Mouse (Mus musculus): ENCODE measurements around the gene Josd1. TPM values are rescaled to one million over a fixed set of nuclear protein-coding genes. Genes with fewer than 3 reads are reported as not detected.

The Josd1 gene
- polyA plus RNA-seq, 1 experiment from 2014 or later, result 13.9 TPM

GRCm38 (mm10) chr15:79670972-79671299 lies 16.8 kb downstream of the Josd1 start:
- H3K4me2 ChIP-seq (replicated peaks; ENCODE audit: low read depth, low read length), result peak overlapping the region; percentile 81
- H3K9ac ChIP-seq (replicated peaks; ENCODE audit: low read depth), result peak overlapping the region; percentile 82
- peak overlapping the region; percentile 83 for H3K4me3 ChIP-seq (ENCODE audit: low read depth, low read length)
- H3K36me3 ChIP-seq (ENCODE audit: insufficient read depth, low read length), result peaks cover 21% of the 10 kb centered on the region; the same call in 1 of the 2 replicates
- DNase-seq (ENCODE audit: low spot score), result no peak
- peak; percentile 25 for ATAC-seq
- H3K27me3 ChIP-seq (replicated peaks; ENCODE audit: insufficient read depth, low read length), result no peaks in the 10 kb centered on the region
- TF ChIP-seq EP300 (IDR thresholded peaks at IDR 0.05), result no peak
- no peak for TF ChIP-seq CTCF (IDR thresholded peaks at IDR 0.05)
- H3K27ac ChIP-seq (ENCODE audit: low read length), result no peak overlapping the region
- H3K9me3 ChIP-seq (ENCODE audit: low read length), result no peaks in the 10 kb centered on the region
- H3K4me1 ChIP-seq (ENCODE audit: insufficient read depth, low read depth, low read length), result no peaks in the 10 kb centered on the region
- WGBS, result under 1% methylated on average over 29 of the region's 37 CpGs

DNA sequence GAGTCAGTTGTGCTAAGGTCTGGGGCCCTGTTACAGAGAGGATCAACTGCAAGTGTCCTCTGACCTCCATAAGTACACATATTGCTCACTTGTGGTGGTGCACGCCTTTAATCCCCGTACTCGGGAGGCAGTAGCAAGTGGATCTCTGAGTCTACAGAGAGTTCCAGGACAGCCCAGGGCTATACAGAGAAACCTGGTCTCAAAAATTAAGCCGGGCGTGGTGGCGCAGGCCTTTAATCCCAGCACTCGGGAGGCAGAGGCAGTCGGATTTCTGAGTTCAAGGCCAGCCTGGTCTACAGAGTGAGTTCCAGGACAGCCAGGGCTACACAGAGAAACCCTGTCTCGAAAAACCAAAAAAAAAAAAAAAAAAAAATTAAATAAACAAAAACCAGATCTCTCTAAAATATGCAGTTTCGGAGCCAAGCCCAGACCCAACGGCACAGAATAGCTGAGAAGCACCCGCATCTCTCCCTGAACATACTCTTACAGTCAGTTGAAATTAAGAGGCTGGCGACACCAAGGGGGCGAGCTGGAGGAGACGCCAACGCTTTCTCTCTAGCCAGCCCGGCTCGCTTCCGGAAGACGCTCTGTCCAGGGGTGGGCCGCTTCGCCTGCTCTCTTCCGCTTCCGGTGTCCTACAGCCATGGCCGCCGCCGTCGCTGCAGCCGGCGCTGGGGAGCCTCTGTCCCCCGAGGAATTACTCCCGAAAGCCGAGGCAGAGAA lies 17.3 kb downstream of the Josd1 start, which contains the start of gene Tomm22:
Gene Tomm22 (plus strand): TSS at position 613 of the 723 bp plus-strand sequence.
- H3K27me3 ChIP-seq (replicated peaks; ENCODE audit: insufficient read depth, low read length), result no peaks in the 10 kb centered on the region
- WGBS, result 20% methylated on average over 32 of the region's 33 CpGs
- TF ChIP-seq CTCF (IDR thresholded peaks at IDR 0.05) (peak; percentile 71), EP300 (IDR thresholded peaks at IDR 0.05) (peak; percentile 50; the same call in 1 of the 2 replicates)
- 0 out of 2 replicates have a peak within 1 kb of the TSS, but pooled peaks have one; percentile 14 for H3K27ac ChIP-seq (ENCODE audit: low read length)
- H3K9me3 ChIP-seq (ENCODE audit: low read length), result no peaks in the 10 kb centered on the region
- peak; percentile 98 for DNase-seq (ENCODE audit: low spot score)
- peak; percentile 97 for ATAC-seq
- H3K4me1 ChIP-seq (ENCODE audit: insufficient read depth, low read depth, low read length), result no peaks in the 10 kb centered on the region
- peak within 1 kb of the TSS; percentile 83 for H3K4me3 ChIP-seq (ENCODE audit: low read depth, low read length)
- peaks cover 19% of the 10 kb centered on the region for H3K36me3 ChIP-seq (ENCODE audit: insufficient read depth, low read length)
- H3K9ac ChIP-seq (replicated peaks; ENCODE audit: low read depth), result peak within 1 kb of the TSS; percentile 82
- peak within 1 kb of the TSS; percentile 81 for H3K4me2 ChIP-seq (replicated peaks; ENCODE audit: low read depth, low read length)

DNA sequence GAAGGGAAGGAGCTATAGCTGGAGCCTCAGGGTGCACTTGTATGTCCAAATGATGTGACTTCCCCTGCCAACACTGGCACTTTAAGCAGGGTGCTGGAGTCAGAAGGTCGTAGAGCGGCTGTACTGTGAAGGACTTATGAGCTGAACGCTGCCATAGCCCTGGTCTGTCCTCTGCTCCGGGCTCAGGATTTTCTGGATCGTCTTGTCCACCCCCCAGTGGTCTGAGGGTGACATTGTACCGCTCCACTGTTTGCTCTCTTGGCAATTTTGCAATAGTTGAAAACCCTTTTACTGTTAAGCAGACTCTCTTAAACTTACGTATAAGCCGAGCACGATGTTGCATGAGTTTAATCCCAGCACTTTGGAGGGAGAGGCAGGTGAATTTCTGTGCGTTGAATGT lies 18.5 kb downstream of the Josd1 start:
- ATAC-seq (peak; percentile 60), DNase-seq (ENCODE audit: low spot score) (peak; percentile 86)
- Histone ChIP-seq H3K9me3 (ENCODE audit: low read length) (no peaks in the 10 kb centered on the region), H3K9ac (replicated peaks; ENCODE audit: low read depth) (no peak overlapping the region), H3K27me3 (replicated peaks; ENCODE audit: insufficient read depth, low read length) (no peaks in the 10 kb centered on the region), H3K27ac (ENCODE audit: low read length) (no peak overlapping the region; the same call in 1 of the 2 replicates), H3K4me1 (ENCODE audit: insufficient read depth, low read depth, low read length) (no peaks in the 10 kb centered on the region), H3K4me3 (ENCODE audit: low read depth, low read length) (no peak overlapping the region), H3K36me3 (ENCODE audit: insufficient read depth, low read length) (peaks cover 7% of the 10 kb centered on the region; the same call in 1 of the 2 replicates), H3K4me2 (replicated peaks; ENCODE audit: low read depth, low read length) (no peak overlapping the region)
- WGBS, result 46% methylated on average over 10 of the region's 10 CpGs
- TF ChIP-seq EP300 (IDR thresholded peaks at IDR 0.05), result no peak
- peak; percentile 60 for TF ChIP-seq CTCF (IDR thresholded peaks at IDR 0.05)

- ATAC-seq (no peak), DNase-seq (ENCODE audit: low spot score) (no peak)
- Histone ChIP-seq H3K27ac (ENCODE audit: low read length) (no peak overlapping the region), H3K4me2 (replicated peaks; ENCODE audit: low read depth, low read length) (no peak overlapping the region), H3K9ac (replicated peaks; ENCODE audit: low read depth) (no peak overlapping the region), H3K27me3 (replicated peaks; ENCODE audit: insufficient read depth, low read length) (no peaks in the 10 kb centered on the region), H3K4me3 (ENCODE audit: low read depth, low read length) (no peak overlapping the region), H3K4me1 (ENCODE audit: insufficient read depth, low read depth, low read length) (no peaks in the 10 kb centered on the region), H3K36me3 (ENCODE audit: insufficient read depth, low read length) (no peaks in the 10 kb centered on the region; the same call in 1 of the 2 replicates), H3K9me3 (ENCODE audit: low read length) (no peaks in the 10 kb centered on the region)
- WGBS, result 89% methylated on average over 8 of the region's 8 CpGs
- TF ChIP-seq EP300 (IDR thresholded peaks at IDR 0.05) (no peak), CTCF (IDR thresholded peaks at IDR 0.05) (no peak)
Observed at GRCm38 (mm10) chr15:79664666-79665065, 23.1 kb downstream of the Josd1 start.

DNA sequence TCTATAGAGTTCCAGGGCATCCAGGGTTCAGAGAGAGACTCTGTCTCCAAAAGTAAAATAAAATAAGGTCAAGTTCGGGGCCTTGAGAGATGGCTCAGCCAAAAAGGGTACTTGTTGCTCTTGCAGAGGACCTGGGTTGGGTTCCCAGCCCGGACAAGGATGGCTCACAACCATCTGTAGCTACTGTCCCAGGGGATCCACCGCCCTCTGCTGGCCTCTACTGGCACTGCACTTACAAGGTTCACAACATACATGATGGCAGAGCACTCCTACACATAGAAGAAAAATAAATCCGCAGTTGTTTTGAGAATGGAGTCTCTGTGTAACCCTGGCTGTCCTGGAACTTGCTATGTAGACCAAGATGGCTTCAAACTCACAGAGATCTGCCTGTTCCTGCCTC lies 25.9 kb downstream of the Josd1 start:
- TF ChIP-seq EP300 (IDR thresholded peaks at IDR 0.05), result no peak
- peak; percentile 63 for TF ChIP-seq CTCF (IDR thresholded peaks at IDR 0.05)
- no peaks in the 10 kb centered on the region for H3K9me3 ChIP-seq (ENCODE audit: low read length)
- H3K4me2 ChIP-seq (replicated peaks; ENCODE audit: low read depth, low read length), result no peak overlapping the region
- peaks cover 4% of the 10 kb centered on the region; the same call in 1 of the 2 replicates for H3K4me1 ChIP-seq (ENCODE audit: insufficient read depth, low read depth, low read length)
- no peak overlapping the region for H3K27ac ChIP-seq (ENCODE audit: low read length)
- DNase-seq (ENCODE audit: low spot score) (no peak), ATAC-seq (no peak)
- no peak overlapping the region for H3K9ac ChIP-seq (replicated peaks; ENCODE audit: low read depth)
- 75% methylated on average over 4 of the region's 4 CpGs for WGBS
- H3K27me3 ChIP-seq (replicated peaks; ENCODE audit: insufficient read depth, low read length), result no peaks in the 10 kb centered on the region
- no peak overlapping the region for H3K4me3 ChIP-seq (ENCODE audit: low read depth, low read length)
- H3K36me3 ChIP-seq (ENCODE audit: insufficient read depth, low read length), result no peaks in the 10 kb centered on the region; the same call in 1 of the 2 replicates

GRCm38 (mm10) chr15:79658531-79659375 lies 29.0 kb downstream of the Josd1 start, which contains the start of the genes Fam227a and Cby1:
Gene Fam227a (minus strand): TSS chr15:79658956.
Gene Cby1 (plus strand): TSS chr15:79659199.
- Histone ChIP-seq H3K4me2 (replicated peaks; ENCODE audit: low read depth, low read length) (peak within 1 kb of the TSS; percentile 88), H3K4me1 (ENCODE audit: insufficient read depth, low read depth, low read length) (peaks cover 4% of the 10 kb centered on the region; the same call in 1 of the 2 replicates), H3K9ac (replicated peaks; ENCODE audit: low read depth) (peak within 1 kb of the TSS; percentile 84), H3K27ac (ENCODE audit: low read length) (peak within 1 kb of the TSS; percentile 97), H3K36me3 (ENCODE audit: insufficient read depth, low read length) (no peaks in the 10 kb centered on the region), H3K4me3 (ENCODE audit: low read depth, low read length) (peak within 1 kb of the TSS; percentile 65), H3K9me3 (ENCODE audit: low read length) (no peaks in the 10 kb centered on the region), H3K27me3 (replicated peaks; ENCODE audit: insufficient read depth, low read length) (no peaks in the 10 kb centered on the region)
- ATAC-seq, result peak; percentile 91
- TF ChIP-seq EP300 (IDR thresholded peaks at IDR 0.05) (no peak), CTCF (IDR thresholded peaks at IDR 0.05) (no peak)
- DNase-seq (ENCODE audit: low spot score), result peak; percentile 95
- WGBS, result 1% methylated on average over 55 of the region's 55 CpGs

Data from lung, postnatal 0 days (tissue).